Mouse (Mus musculus): ENCODE results near the gene Stac2. TPM values are rescaled to one million over a fixed set of nuclear protein-coding genes. Genes with fewer than 3 reads are reported as not detected.

Stac2 gene
- polyA plus RNA-seq, 1 experiment: 9.6 TPM

DNA sequence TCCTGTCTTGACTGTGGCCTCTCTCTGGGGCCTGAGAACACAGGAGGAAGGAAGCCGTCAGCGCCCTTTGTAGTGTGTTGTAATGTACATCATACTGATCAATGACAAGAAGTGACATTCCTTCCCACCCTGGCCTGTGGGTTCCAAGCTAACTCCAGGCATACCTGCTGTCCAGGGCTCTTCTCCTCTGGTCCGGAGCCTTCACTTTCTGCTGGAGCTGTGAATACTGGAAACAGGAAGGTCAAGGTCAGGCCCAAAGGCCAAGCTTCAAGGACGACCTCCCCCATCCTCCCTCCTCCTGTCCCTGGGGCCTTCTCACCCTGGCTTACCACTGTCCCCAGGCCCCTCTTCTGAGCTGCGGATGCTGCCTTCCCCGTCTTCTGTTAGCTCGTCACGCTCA is 12.3 kb downstream of the Stac2 start:
- H3K36me3 ChIP-seq (ENCODE audit: control insufficient read depth, insufficient read depth, low read length, poor library complexity, severe bottlenecking): no peaks in the 10 kb centered on the region
- peaks cover 10% of the 10 kb centered on the region for H3K4me1 ChIP-seq (ENCODE audit: control insufficient read depth, insufficient read depth, low read length)
- H3K27ac ChIP-seq (ENCODE audit: insufficient read depth, low read length): no peak overlapping the region
- H3K9ac ChIP-seq (ENCODE audit: low read depth, poor library complexity, severe bottlenecking): no peak overlapping the region
- H3K9me3 ChIP-seq (replicated peaks; ENCODE audit: control insufficient read depth, insufficient read depth, low read length, poor library complexity, severe bottlenecking): no peaks in the 10 kb centered on the region
- TF ChIP-seq EP300 (IDR thresholded peaks at IDR 0.05; ENCODE audit: insufficient read depth, low read depth, low read length): no peak
- no peak overlapping the region for H3K4me3 ChIP-seq (ENCODE audit: low read depth, low read length)
- no peaks in the 10 kb centered on the region for H3K27me3 ChIP-seq (ENCODE audit: control insufficient read depth, insufficient read depth, low read length, poor library complexity, severe bottlenecking)

DNA sequence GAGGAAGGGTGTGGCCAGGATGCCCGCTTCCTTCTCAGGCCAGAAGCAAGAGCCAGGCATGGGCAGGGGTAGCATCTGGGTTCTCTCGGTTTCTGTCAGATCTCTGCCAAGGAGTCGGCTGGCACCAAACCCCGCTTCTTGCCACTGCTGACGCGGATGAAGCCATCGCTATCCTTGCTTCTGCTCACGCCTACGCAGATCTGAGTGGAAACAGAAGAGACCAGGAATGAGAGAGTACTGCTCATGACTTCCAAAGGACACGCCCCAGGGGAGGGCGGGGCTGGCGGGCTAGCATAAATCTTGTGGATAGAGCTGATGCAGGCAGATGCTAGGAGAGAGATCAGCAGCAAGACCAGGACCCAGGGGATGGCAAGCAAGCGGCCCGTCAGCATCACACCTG is 15.4 kb downstream of the Stac2 start:
- H3K27me3 ChIP-seq (ENCODE audit: control insufficient read depth, insufficient read depth, low read length, poor library complexity, severe bottlenecking): no peaks in the 10 kb centered on the region

DNA sequence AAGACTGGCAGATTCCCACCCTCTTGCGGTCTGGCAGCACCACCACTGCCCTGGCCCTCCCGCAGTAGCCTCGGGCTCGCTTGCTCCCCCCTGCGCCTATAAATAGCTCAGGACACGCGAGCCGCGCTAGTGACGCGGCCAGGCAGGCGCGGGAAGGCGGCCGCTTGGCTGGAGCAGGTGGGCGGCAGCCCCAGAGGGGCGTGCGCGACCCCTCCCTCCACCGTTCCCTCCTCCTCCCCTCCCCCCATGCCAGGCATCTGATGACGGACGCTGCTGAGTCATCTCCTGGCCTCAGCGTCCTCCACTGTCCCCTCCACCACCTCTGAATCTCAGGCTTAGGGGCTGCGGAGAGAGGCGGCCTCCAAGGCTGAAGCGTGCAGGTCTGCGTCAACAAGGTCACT is 17.3 kb downstream of the Stac2 start:
- H3K4me3 ChIP-seq (ENCODE audit: low read depth, low read length): peak overlapping the region; percentile 72
- peaks cover 3% of the 10 kb centered on the region for H3K36me3 ChIP-seq (ENCODE audit: control insufficient read depth, insufficient read depth, low read length, poor library complexity, severe bottlenecking)
- H3K27me3 ChIP-seq (ENCODE audit: control insufficient read depth, insufficient read depth, low read length, poor library complexity, severe bottlenecking): no peaks in the 10 kb centered on the region
- no peak overlapping the region for H3K27ac ChIP-seq (ENCODE audit: insufficient read depth, low read length)
- H3K9ac ChIP-seq (ENCODE audit: low read depth, poor library complexity, severe bottlenecking): peak overlapping the region; percentile 6
- H3K9me3 ChIP-seq (replicated peaks; ENCODE audit: control insufficient read depth, insufficient read depth, low read length, poor library complexity, severe bottlenecking): no peaks in the 10 kb centered on the region
- TF ChIP-seq EP300 (IDR thresholded peaks at IDR 0.05; ENCODE audit: insufficient read depth, low read depth, low read length) (peak; percentile 77), POLR2A (IDR thresholded peaks at IDR 0.05; ENCODE audit: insufficient read depth, low read length) (no peak)
- H3K4me1 ChIP-seq (ENCODE audit: control insufficient read depth, insufficient read depth, low read length): peaks cover 6% of the 10 kb centered on the region

More for the DNA sequence above, 15.4 kb downstream of the Stac2 start:
- H3K36me3 ChIP-seq (ENCODE audit: control insufficient read depth, insufficient read depth, low read length, poor library complexity, severe bottlenecking): no peaks in the 10 kb centered on the region
- TF ChIP-seq EP300 (IDR thresholded peaks at IDR 0.05; ENCODE audit: insufficient read depth, low read depth, low read length) (no peak), POLR2A (IDR thresholded peaks at IDR 0.05; ENCODE audit: insufficient read depth, low read length) (no peak), CTCF (IDR thresholded peaks at IDR 0.05; ENCODE audit: low read depth, low read length) (no peak)
- no peaks in the 10 kb centered on the region for H3K9me3 ChIP-seq (replicated peaks; ENCODE audit: control insufficient read depth, insufficient read depth, low read length, poor library complexity, severe bottlenecking)
- no peak overlapping the region for H3K27ac ChIP-seq (ENCODE audit: insufficient read depth, low read length)
- H3K4me3 ChIP-seq (ENCODE audit: low read depth, low read length): no peak overlapping the region
- H3K4me1 ChIP-seq (ENCODE audit: control insufficient read depth, insufficient read depth, low read length): peaks cover 13% of the 10 kb centered on the region
- no peak overlapping the region for H3K9ac ChIP-seq (ENCODE audit: low read depth, poor library complexity, severe bottlenecking)

DNA sequence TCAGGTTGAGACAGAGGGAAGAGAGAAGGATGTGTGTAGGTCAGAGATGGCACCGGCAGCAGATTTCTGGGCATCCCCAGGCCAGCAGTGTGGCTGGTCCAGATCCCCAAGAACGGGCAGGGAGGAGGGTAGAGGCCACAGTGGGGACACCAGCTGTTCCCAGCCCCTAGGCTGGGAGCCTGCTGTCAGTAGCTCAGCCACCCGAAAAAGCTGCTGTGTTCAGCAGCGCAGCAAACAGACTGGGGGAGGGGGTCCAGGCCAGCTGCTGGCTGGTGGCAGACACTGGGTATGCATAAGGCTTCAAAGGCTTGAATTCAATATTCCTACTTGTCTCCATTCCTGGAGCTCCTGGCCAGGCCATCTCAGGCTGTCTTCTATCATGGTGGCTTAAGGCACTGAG is 18.4 kb downstream of the Stac2 start:
- TF ChIP-seq EP300 (IDR thresholded peaks at IDR 0.05; ENCODE audit: insufficient read depth, low read depth, low read length) (no peak), CTCF (IDR thresholded peaks at IDR 0.05; ENCODE audit: low read depth, low read length) (no peak), POLR2A (IDR thresholded peaks at IDR 0.05; ENCODE audit: insufficient read depth, low read length) (no peak)
- H3K4me3 ChIP-seq (ENCODE audit: low read depth, low read length): no peak overlapping the region
- no peaks in the 10 kb centered on the region for H3K9me3 ChIP-seq (replicated peaks; ENCODE audit: control insufficient read depth, insufficient read depth, low read length, poor library complexity, severe bottlenecking)
- no peaks in the 10 kb centered on the region for H3K27me3 ChIP-seq (ENCODE audit: control insufficient read depth, insufficient read depth, low read length, poor library complexity, severe bottlenecking)
- H3K4me1 ChIP-seq (ENCODE audit: control insufficient read depth, insufficient read depth, low read length): peaks cover 5% of the 10 kb centered on the region
- H3K27ac ChIP-seq (ENCODE audit: insufficient read depth, low read length): no peak overlapping the region
- peaks cover 14% of the 10 kb centered on the region for H3K36me3 ChIP-seq (ENCODE audit: control insufficient read depth, insufficient read depth, low read length, poor library complexity, severe bottlenecking)
- H3K9ac ChIP-seq (ENCODE audit: low read depth, poor library complexity, severe bottlenecking): no peak overlapping the region

DNA sequence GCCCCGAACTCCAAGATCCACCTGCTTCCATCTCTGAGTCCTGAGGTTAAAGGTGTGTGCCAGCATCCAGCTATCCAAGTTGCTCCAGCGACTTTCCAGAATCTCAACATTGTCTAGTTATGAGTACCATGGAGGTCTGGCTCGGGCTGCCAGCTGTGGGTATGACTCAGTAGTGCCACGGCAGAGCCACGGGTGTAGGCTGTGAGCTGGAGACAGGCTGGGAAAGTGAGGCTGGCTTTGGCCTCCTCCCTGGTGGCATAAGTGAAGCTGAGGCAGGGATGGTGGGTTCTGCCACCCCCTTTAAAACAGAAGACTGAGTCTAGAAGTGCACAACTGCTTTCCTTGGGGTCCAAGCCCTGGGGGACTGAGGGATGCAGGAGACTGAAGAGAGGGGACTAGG is 19.2 kb downstream of the Stac2 start:
- Histone ChIP-seq H3K4me3 (ENCODE audit: low read depth, low read length) (no peak overlapping the region), H3K9me3 (replicated peaks; ENCODE audit: control insufficient read depth, insufficient read depth, low read length, poor library complexity, severe bottlenecking) (no peaks in the 10 kb centered on the region), H3K9ac (ENCODE audit: low read depth, poor library complexity, severe bottlenecking) (no peak overlapping the region), H3K27ac (ENCODE audit: insufficient read depth, low read length) (no peak overlapping the region), H3K4me1 (ENCODE audit: control insufficient read depth, insufficient read depth, low read length) (peaks cover 5% of the 10 kb centered on the region), H3K36me3 (ENCODE audit: control insufficient read depth, insufficient read depth, low read length, poor library complexity, severe bottlenecking) (peaks cover 22% of the 10 kb centered on the region), H3K27me3 (ENCODE audit: control insufficient read depth, insufficient read depth, low read length, poor library complexity, severe bottlenecking) (no peaks in the 10 kb centered on the region)
- no peak for TF ChIP-seq CTCF (IDR thresholded peaks at IDR 0.05; ENCODE audit: low read depth, low read length)
- no peak for TF ChIP-seq POLR2A (IDR thresholded peaks at IDR 0.05; ENCODE audit: insufficient read depth, low read length)
- TF ChIP-seq EP300 (IDR thresholded peaks at IDR 0.05; ENCODE audit: insufficient read depth, low read depth, low read length): no peak

DNA sequence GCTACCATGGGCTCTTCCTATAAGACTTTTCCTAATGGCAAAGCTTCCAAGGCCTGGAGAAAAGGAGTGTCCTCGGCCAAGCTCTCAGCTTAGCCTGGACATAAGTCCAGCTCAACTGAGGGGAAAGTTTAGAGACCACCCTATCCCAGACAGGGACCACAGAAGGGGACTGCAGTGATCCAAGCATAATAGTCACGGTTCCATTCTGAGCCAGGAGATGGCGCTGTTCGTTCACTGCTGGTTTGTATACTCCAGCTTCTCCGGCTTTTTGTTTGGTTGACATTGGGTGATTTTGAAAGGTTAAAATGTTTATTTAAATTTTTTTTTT is 21.9 kb downstream of the Stac2 start:
- no peaks in the 10 kb centered on the region for H3K27me3 ChIP-seq (ENCODE audit: control insufficient read depth, insufficient read depth, low read length, poor library complexity, severe bottlenecking)

More for the DNA sequence above, 21.9 kb downstream of the Stac2 start:
- Histone ChIP-seq H3K27ac (ENCODE audit: insufficient read depth, low read length) (peak overlapping the region; percentile 67), H3K36me3 (ENCODE audit: control insufficient read depth, insufficient read depth, low read length, poor library complexity, severe bottlenecking) (peaks cover 37% of the 10 kb centered on the region), H3K9ac (ENCODE audit: low read depth, poor library complexity, severe bottlenecking) (no peak overlapping the region), H3K4me3 (ENCODE audit: low read depth, low read length) (no peak overlapping the region), H3K9me3 (replicated peaks; ENCODE audit: control insufficient read depth, insufficient read depth, low read length, poor library complexity, severe bottlenecking) (no peaks in the 10 kb centered on the region), H3K4me1 (ENCODE audit: control insufficient read depth, insufficient read depth, low read length) (peaks cover 5% of the 10 kb centered on the region)
- no peak for TF ChIP-seq EP300 (IDR thresholded peaks at IDR 0.05; ENCODE audit: insufficient read depth, low read depth, low read length)
- peak; percentile 78 for TF ChIP-seq CTCF (IDR thresholded peaks at IDR 0.05; ENCODE audit: low read depth, low read length)
